In the genomic region with DNA sequence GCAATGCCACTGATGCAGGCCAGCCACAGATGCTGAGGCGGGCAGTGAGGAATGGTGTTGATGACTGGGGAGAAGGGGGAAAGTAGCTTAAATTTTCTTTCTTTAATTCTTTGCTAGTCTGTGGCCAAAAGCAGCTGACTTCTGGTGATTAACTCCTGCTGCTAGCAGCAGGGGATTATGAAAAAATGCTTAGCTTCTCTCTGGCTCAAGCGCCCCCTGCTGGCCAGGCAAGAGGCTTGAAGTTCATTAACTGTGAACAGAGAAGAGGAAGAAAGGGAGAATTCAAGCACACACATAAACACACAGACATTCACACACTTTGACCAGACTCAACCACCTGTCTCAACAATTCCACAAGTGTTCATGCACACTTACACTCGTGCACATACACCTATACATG, we compare ENCODE assay signal across 9 mouse cellular contexts. TPM values are rescaled to one million over a fixed set of nuclear protein-coding genes. Genes with fewer than 3 reads are reported as not detected.
DNase-seq lines count a peak whose midpoint lies in the region; ATAC-seq and TF ChIP-seq lines count a peak whose summit lies in the region.
"Had no signal": no experiment of that assay in that cellular context is flagged by ENCODE, and none has a peak within 500 bp of the region (broad histone marks: within the 10 kb centered on the region; RNA-seq: fewer than 3 reads in every experiment).

No protein-coding gene starts in this region.

- no peaks in the 10 kb centered on the region for H3K27me3 ChIP-seq in forebrain, embryonic 10.5 days (ENCODE audit: poor library complexity, severe bottlenecking)
- no peaks in the 10 kb centered on the region for H3K27me3 ChIP-seq in forebrain, embryonic 16.5 days (replicated peaks; ENCODE audit: control insufficient read depth, insufficient read depth, low read length)
- H3K27me3 ChIP-seq in hindbrain, postnatal 0 days (ENCODE audit: insufficient read depth, low read length): no peaks in the 10 kb centered on the region

- TF ChIP-seq CTCF in hindbrain, postnatal 0 days (IDR thresholded peaks at IDR 0.05; ENCODE audit: low read depth): peak; percentile 70

- WGBS in forebrain, embryonic 10.5 days: 29% methylated on average over 3 of the region's 3 CpGs
- WGBS in forebrain, embryonic 16.5 days: 32% methylated on average over 3 of the region's 3 CpGs
- 41% methylated on average over 3 of the region's 3 CpGs for WGBS in hindbrain, postnatal 0 days

- H3K4me2 ChIP-seq in forebrain, embryonic 16.5 days (ENCODE audit: low read length): no peak overlapping the region
- no peak overlapping the region for H3K4me2 ChIP-seq in hindbrain, postnatal 0 days (ENCODE audit: low read depth, low read length)

- intact Hi-C loops in left cerebral cortex, postnatal 10 days (cut with DNase I): no loop called here

- no peak for ATAC-seq in forebrain, embryonic 16.5 days
- no peak for ATAC-seq in hindbrain, postnatal 0 days
- no peak for ATAC-seq in megakaryocyte-erythroid progenitor cell, adult 5-6 weeks (replicated peaks; ENCODE audit: low FRiP score, low TSS enrichment, poor library complexity, severe bottlenecking)

- no peak overlapping the region for H3K27ac ChIP-seq in forebrain, embryonic 10.5 days
- no peak overlapping the region for H3K27ac ChIP-seq in forebrain, embryonic 16.5 days (ENCODE audit: low read length)
- H3K27ac ChIP-seq in hindbrain, postnatal 0 days: no peak overlapping the region

- no peak overlapping the region for H3K9ac ChIP-seq in forebrain, embryonic 16.5 days (replicated peaks; ENCODE audit: low read depth, low read length)
- no peak overlapping the region for H3K9ac ChIP-seq in hindbrain, postnatal 0 days (replicated peaks; ENCODE audit: low read length)

- no peak overlapping the region for H3K4me3 ChIP-seq in forebrain, embryonic 10.5 days
- H3K4me3 ChIP-seq in forebrain, embryonic 16.5 days (replicated peaks; ENCODE audit: low read length): no peak overlapping the region
- no peak overlapping the region for H3K4me3 ChIP-seq in hindbrain, postnatal 0 days (ENCODE audit: low read length)

- no peaks in the 10 kb centered on the region for H3K4me1 ChIP-seq in forebrain, embryonic 10.5 days
- no peaks in the 10 kb centered on the region for H3K4me1 ChIP-seq in forebrain, embryonic 16.5 days (replicated peaks; ENCODE audit: control insufficient read depth, insufficient read depth, low read length)
- no peaks in the 10 kb centered on the region for H3K4me1 ChIP-seq in hindbrain, postnatal 0 days (ENCODE audit: insufficient read depth, low read length)

- peaks cover 12% of the 10 kb centered on the region for H3K9me3 ChIP-seq in forebrain, embryonic 10.5 days
- peaks cover 2% of the 10 kb centered on the region; the same call in 1 of the 2 replicates for H3K9me3 ChIP-seq in forebrain, embryonic 16.5 days (ENCODE audit: control insufficient read depth, low read length)
- 0 out of 2 replicates have a peak, but pooled peaks cover 5% of the 10 kb centered on the region for H3K9me3 ChIP-seq in hindbrain, postnatal 0 days (ENCODE audit: low read length)

- peak; percentile 46 for DNase-seq in forebrain, embryonic 10.5 days (ENCODE audit: extremely low spot score, low spot score)
- peak; percentile 5 to 49 for DNase-seq in left cerebral cortex, postnatal 10 days (ENCODE audit: extremely low spot score in 1 of 2, low spot score in 2 of 2)
- DNase-seq in left cerebral cortex, adult 8-10 months (ENCODE audit: low spot score in 2 of 2): no peak
- DNase-seq in adrenal gland, postnatal 10 days: peak; percentile 60
- peak; percentile 56 for DNase-seq in hindbrain, postnatal 0 days (ENCODE audit: low spot score)
- DNase-seq in mesoderm, embryonic 11.5 days (ENCODE audit: low read depth, low spot score): peak; percentile 66

- no peaks in the 10 kb centered on the region for H3K36me3 ChIP-seq in forebrain, embryonic 10.5 days (replicated peaks)
- H3K36me3 ChIP-seq in forebrain, embryonic 16.5 days (ENCODE audit: control insufficient read depth, insufficient read depth): no peaks in the 10 kb centered on the region
- no peaks in the 10 kb centered on the region for H3K36me3 ChIP-seq in hindbrain, postnatal 0 days (ENCODE audit: insufficient read depth, low read length)

RNA-seq across cellular contexts. Expression of gene Bpifa5, which starts 4.0 kb away (rescaled TPM):
- polyA plus RNA-seq in forebrain, embryonic 10.5 days (2016; fragmentation: Nextera tagmentation; extraction: Ambion mirVana): not detected in 2 replicates
- not detected in 2 replicates for polyA plus RNA-seq in forebrain, embryonic 16.5 days (2015; fragmentation: Nextera tagmentation; extraction: Ambion mirVana)
- total RNA-seq in left cerebral cortex, postnatal 10 days (2021): not detected
- total RNA-seq in left cerebral cortex, adult 8-10 months (2022): not detected
- not detected for total RNA-seq in adrenal gland, postnatal 10 days (2021)
- not detected in 2 replicates for total RNA-seq in hindbrain, postnatal 0 days (2014; rRNA removed)
- polyA plus RNA-seq in hindbrain, postnatal 0 days (2015; fragmentation: Nextera tagmentation; extraction: Ambion mirVana): 0.16 TPM in 1 of 2 replicates, not detected in the other
- total RNA-seq in megakaryocyte-erythroid progenitor cell, adult 5-6 weeks (2014; fragmentation: Nextera tagmentation): not detected in 2 replicates
- total RNA-seq in megakaryocyte-erythroid progenitor cell, adult 5-6 weeks (2017): not detected in 2 replicates
- total RNA-seq: neutrophil, adult 5-6 weeks had no signal

RNA-seq across cellular contexts. Expression of gene Bpifa1, which starts 15.8 kb away (rescaled TPM):
- polyA plus RNA-seq in forebrain, embryonic 10.5 days (2016; fragmentation: Nextera tagmentation; extraction: Ambion mirVana): not detected in 2 replicates
- polyA plus RNA-seq in forebrain, embryonic 16.5 days (2015; fragmentation: Nextera tagmentation; extraction: Ambion mirVana): 19.8 TPM in 1 of 2 replicates, not detected in the other
- total RNA-seq in left cerebral cortex, postnatal 10 days (2021): not detected
- total RNA-seq in left cerebral cortex, adult 8-10 months (2022): not detected
- total RNA-seq in adrenal gland, postnatal 10 days (2021): not detected
- total RNA-seq in hindbrain, postnatal 0 days (2014; rRNA removed): 3.4 TPM in 1 of 2 replicates, not detected in the other
- 0.54 and 0.86 TPM in 2 replicates for polyA plus RNA-seq in hindbrain, postnatal 0 days (2015; fragmentation: Nextera tagmentation; extraction: Ambion mirVana)
- total RNA-seq in megakaryocyte-erythroid progenitor cell, adult 5-6 weeks (2014; fragmentation: Nextera tagmentation): not detected in 2 replicates
- not detected in 2 replicates for total RNA-seq in megakaryocyte-erythroid progenitor cell, adult 5-6 weeks (2017)
- total RNA-seq: neutrophil, adult 5-6 weeks had no signal

RNA-seq across cellular contexts. Expression of gene Bpifa3, which starts 28.3 kb away (rescaled TPM):
- polyA plus RNA-seq in forebrain, embryonic 10.5 days (2016; fragmentation: Nextera tagmentation; extraction: Ambion mirVana): not detected in 2 replicates
- polyA plus RNA-seq in forebrain, embryonic 16.5 days (2015; fragmentation: Nextera tagmentation; extraction: Ambion mirVana): not detected in 2 replicates
- total RNA-seq in left cerebral cortex, postnatal 10 days (2021): not detected
- not detected for total RNA-seq in left cerebral cortex, adult 8-10 months (2022)
- total RNA-seq in adrenal gland, postnatal 10 days (2021): not detected
- not detected in 2 replicates for total RNA-seq in hindbrain, postnatal 0 days (2014; rRNA removed)
- polyA plus RNA-seq in hindbrain, postnatal 0 days (2015; fragmentation: Nextera tagmentation; extraction: Ambion mirVana): not detected in 2 replicates
- total RNA-seq in megakaryocyte-erythroid progenitor cell, adult 5-6 weeks (2014; fragmentation: Nextera tagmentation): not detected in 2 replicates
- total RNA-seq in megakaryocyte-erythroid progenitor cell, adult 5-6 weeks (2017): not detected in 2 replicates
- total RNA-seq: neutrophil, adult 5-6 weeks had no signal

RNA-seq across cellular contexts. Expression of gene Bpifb1, which starts 32.2 kb away (rescaled TPM):
- polyA plus RNA-seq in forebrain, embryonic 10.5 days (2016; fragmentation: Nextera tagmentation; extraction: Ambion mirVana): not detected in 2 replicates
- 0.20 and 0.34 TPM in 2 replicates for polyA plus RNA-seq in forebrain, embryonic 16.5 days (2015; fragmentation: Nextera tagmentation; extraction: Ambion mirVana)
- total RNA-seq in left cerebral cortex, postnatal 10 days (2021): under 1 TPM; 0.28 to 0.41 TPM
- under 1 TPM in 3 of 4 experiments, not detected in 1; 0.22 to 0.36 (median 0.23) TPM for total RNA-seq in left cerebral cortex, adult 8-10 months (2022)
- total RNA-seq in adrenal gland, postnatal 10 days (2021): not detected
- total RNA-seq in hindbrain, postnatal 0 days (2014; rRNA removed): 0.10 TPM in 1 of 2 replicates, not detected in the other
- polyA plus RNA-seq in hindbrain, postnatal 0 days (2015; fragmentation: Nextera tagmentation; extraction: Ambion mirVana): 0.26 and 0.35 TPM in 2 replicates
- not detected in 2 replicates for total RNA-seq in megakaryocyte-erythroid progenitor cell, adult 5-6 weeks (2014; fragmentation: Nextera tagmentation)
- total RNA-seq in megakaryocyte-erythroid progenitor cell, adult 5-6 weeks (2017): not detected in 2 replicates
- total RNA-seq: neutrophil, adult 5-6 weeks had no signal

Comparison
In these comparisons a context has a peak if more than half of its experiments do, and no peak if none do; other contexts are left out.
1. DNase-seq: peak in forebrain, embryonic 10.5 days (single experiment), left cerebral cortex, postnatal 10 days (2 of 2), adrenal gland, postnatal 10 days (single experiment), hindbrain, postnatal 0 days (single experiment) and mesoderm, embryonic 11.5 days (single experiment); none in left cerebral cortex, adult 8-10 months (0 of 2).